Mouse (Mus musculus): ENCODE measurements around the gene Slc1a7. TPM values are rescaled to one million over a fixed set of nuclear protein-coding genes. Genes with fewer than 3 reads are reported as not detected.

Gene Slc1a7
- polyA plus RNA-seq, 1 experiment from 2014 or later = 0.18 TPM

GRCm38 (mm10) chr4:107962044-107962732 lies 5.9 kb upstream of the Slc1a7 start:
- Histone ChIP-seq H3K9me3 (ENCODE audit: control insufficient read depth, low read length) (no peaks in the 10 kb centered on the region), H3K4me1 (ENCODE audit: control insufficient read depth, insufficient read depth, low read depth, low read length) (no peaks in the 10 kb centered on the region; the same call in 1 of the 2 replicates), H3K36me3 (ENCODE audit: control insufficient read depth, insufficient read depth, low read length) (no peaks in the 10 kb centered on the region), H3K27ac (ENCODE audit: low read depth, low read length) (no peak overlapping the region), H3K27me3 (replicated peaks; ENCODE audit: control insufficient read depth, insufficient read depth, low read length) (no peaks in the 10 kb centered on the region), H3K4me3 (ENCODE audit: low read length) (no peak overlapping the region), H3K9ac (ENCODE audit: low read depth, low read length) (no peak overlapping the region), H3K4me2 (ENCODE audit: low read length) (no peak overlapping the region)
- ATAC-seq = peak; percentile 67
- WGBS = 68% methylated on average over 11 of the region's 11 CpGs

GRCm38 (mm10) chr4:107962792-107963191 lies 5.3 kb upstream of the Slc1a7 start:
- Histone ChIP-seq H3K4me2 (ENCODE audit: low read length) (no peak overlapping the region), H3K9me3 (ENCODE audit: control insufficient read depth, low read length) (no peaks in the 10 kb centered on the region), H3K4me3 (ENCODE audit: low read length) (no peak overlapping the region), H3K27me3 (replicated peaks; ENCODE audit: control insufficient read depth, insufficient read depth, low read length) (no peaks in the 10 kb centered on the region), H3K9ac (ENCODE audit: low read depth, low read length) (no peak overlapping the region), H3K36me3 (ENCODE audit: control insufficient read depth, insufficient read depth, low read length) (no peaks in the 10 kb centered on the region), H3K27ac (ENCODE audit: low read depth, low read length) (no peak overlapping the region), H3K4me1 (ENCODE audit: control insufficient read depth, insufficient read depth, low read depth, low read length) (no peaks in the 10 kb centered on the region; the same call in 1 of the 2 replicates)
- no peak for ATAC-seq
- WGBS = 69% methylated on average over 2 of the region's 2 CpGs

GRCm38 (mm10) chr4:107966416-107967109 lies 1.6 kb upstream of the Slc1a7 start:
- Histone ChIP-seq H3K4me3 (ENCODE audit: low read length) (no peak overlapping the region), H3K27ac (ENCODE audit: low read depth, low read length) (no peak overlapping the region), H3K9me3 (ENCODE audit: control insufficient read depth, low read length) (no peaks in the 10 kb centered on the region), H3K4me2 (ENCODE audit: low read length) (no peak overlapping the region), H3K4me1 (ENCODE audit: control insufficient read depth, insufficient read depth, low read depth, low read length) (no peaks in the 10 kb centered on the region; the same call in 1 of the 2 replicates), H3K36me3 (ENCODE audit: control insufficient read depth, insufficient read depth, low read length) (no peaks in the 10 kb centered on the region), H3K27me3 (replicated peaks; ENCODE audit: control insufficient read depth, insufficient read depth, low read length) (no peaks in the 10 kb centered on the region), H3K9ac (ENCODE audit: low read depth, low read length) (no peak overlapping the region)
- no peak for ATAC-seq
- 66% methylated on average over 5 of the region's 5 CpGs for WGBS

GRCm38 (mm10) chr4:107969781-107970180 lies 1.6 kb downstream of the Slc1a7 start:
- no peaks in the 10 kb centered on the region for H3K27me3 ChIP-seq (replicated peaks; ENCODE audit: control insufficient read depth, insufficient read depth, low read length)
- ATAC-seq = no peak
- H3K36me3 ChIP-seq (ENCODE audit: control insufficient read depth, insufficient read depth, low read length) = no peaks in the 10 kb centered on the region
- no peak overlapping the region for H3K9ac ChIP-seq (ENCODE audit: low read depth, low read length)
- H3K9me3 ChIP-seq (ENCODE audit: control insufficient read depth, low read length) = no peaks in the 10 kb centered on the region
- H3K4me1 ChIP-seq (ENCODE audit: control insufficient read depth, insufficient read depth, low read depth, low read length) = no peaks in the 10 kb centered on the region
- no peak overlapping the region for H3K27ac ChIP-seq (ENCODE audit: low read depth, low read length)
- no peak overlapping the region for H3K4me3 ChIP-seq (ENCODE audit: low read length)
- H3K4me2 ChIP-seq (ENCODE audit: low read length) = no peak overlapping the region

- Histone ChIP-seq H3K4me2 (ENCODE audit: low read length) (no peak overlapping the region), H3K27ac (ENCODE audit: low read depth, low read length) (no peak overlapping the region), H3K9me3 (ENCODE audit: control insufficient read depth, low read length) (no peaks in the 10 kb centered on the region), H3K36me3 (ENCODE audit: control insufficient read depth, insufficient read depth, low read length) (no peaks in the 10 kb centered on the region), H3K9ac (ENCODE audit: low read depth, low read length) (no peak overlapping the region), H3K27me3 (replicated peaks; ENCODE audit: control insufficient read depth, insufficient read depth, low read length) (no peaks in the 10 kb centered on the region), H3K4me1 (ENCODE audit: control insufficient read depth, insufficient read depth, low read depth, low read length) (no peaks in the 10 kb centered on the region), H3K4me3 (ENCODE audit: low read length) (no peak overlapping the region)
- 95% methylated on average over 1 of the region's 1 CpGs for WGBS
- ATAC-seq = no peak
Observed at GRCm38 (mm10) chr4:107971162-107971561, 3.0 kb downstream of the Slc1a7 start.

- no peaks in the 10 kb centered on the region for H3K27me3 ChIP-seq (replicated peaks; ENCODE audit: control insufficient read depth, insufficient read depth, low read length)
- peaks cover 3% of the 10 kb centered on the region for H3K4me1 ChIP-seq (ENCODE audit: control insufficient read depth, insufficient read depth, low read depth, low read length)
- no peak overlapping the region for H3K4me3 ChIP-seq (ENCODE audit: low read length)
- ATAC-seq = peak; percentile 48; the same call in 1 of the 2 replicates
- H3K4me2 ChIP-seq (ENCODE audit: low read length) = no peak overlapping the region
- no peak overlapping the region for H3K9ac ChIP-seq (ENCODE audit: low read depth, low read length)
- H3K36me3 ChIP-seq (ENCODE audit: control insufficient read depth, insufficient read depth, low read length) = no peaks in the 10 kb centered on the region
- peak overlapping the region; percentile 20; the same call in 1 of the 2 replicates for H3K27ac ChIP-seq (ENCODE audit: low read depth, low read length)
- 66% methylated on average over 11 of the region's 11 CpGs for WGBS
- H3K9me3 ChIP-seq (ENCODE audit: control insufficient read depth, low read length) = no peaks in the 10 kb centered on the region
Observed at GRCm38 (mm10) chr4:107974527-107974926, 6.4 kb downstream of the Slc1a7 start.

- no peak overlapping the region for H3K9ac ChIP-seq (ENCODE audit: low read depth, low read length)
- WGBS = 75% methylated on average over 7 of the region's 7 CpGs
- H3K4me2 ChIP-seq (ENCODE audit: low read length) = no peak overlapping the region
- no peak overlapping the region for H3K4me3 ChIP-seq (ENCODE audit: low read length)
- ATAC-seq = no peak
- peaks cover 5% of the 10 kb centered on the region for H3K4me1 ChIP-seq (ENCODE audit: control insufficient read depth, insufficient read depth, low read depth, low read length)
- H3K27ac ChIP-seq (ENCODE audit: low read depth, low read length) = peak overlapping the region; percentile 20; the same call in 1 of the 2 replicates
- no peaks in the 10 kb centered on the region for H3K9me3 ChIP-seq (ENCODE audit: control insufficient read depth, low read length)
- H3K36me3 ChIP-seq (ENCODE audit: control insufficient read depth, insufficient read depth, low read length) = no peaks in the 10 kb centered on the region
- no peaks in the 10 kb centered on the region for H3K27me3 ChIP-seq (replicated peaks; ENCODE audit: control insufficient read depth, insufficient read depth, low read length)
Observed at GRCm38 (mm10) chr4:107975004-107975403, 6.9 kb downstream of the Slc1a7 start.

GRCm38 (mm10) chr4:107977593-107977992 lies 9.5 kb downstream of the Slc1a7 start:
- Histone ChIP-seq H3K9me3 (ENCODE audit: control insufficient read depth, low read length) (no peaks in the 10 kb centered on the region), H3K27ac (ENCODE audit: low read depth, low read length) (no peak overlapping the region), H3K4me2 (ENCODE audit: low read length) (no peak overlapping the region), H3K36me3 (ENCODE audit: control insufficient read depth, insufficient read depth, low read length) (no peaks in the 10 kb centered on the region), H3K27me3 (replicated peaks; ENCODE audit: control insufficient read depth, insufficient read depth, low read length) (no peaks in the 10 kb centered on the region), H3K4me1 (ENCODE audit: control insufficient read depth, insufficient read depth, low read depth, low read length) (peaks cover 7% of the 10 kb centered on the region), H3K9ac (ENCODE audit: low read depth, low read length) (no peak overlapping the region), H3K4me3 (ENCODE audit: low read length) (no peak overlapping the region)
- WGBS = 63% methylated on average over 4 of the region's 4 CpGs
- ATAC-seq = no peak

- H3K9ac ChIP-seq (ENCODE audit: low read depth, low read length) = no peak overlapping the region
- no peak overlapping the region for H3K4me3 ChIP-seq (ENCODE audit: low read length)
- 23% methylated on average over 2 of the region's 2 CpGs for WGBS
- no peaks in the 10 kb centered on the region for H3K9me3 ChIP-seq (ENCODE audit: control insufficient read depth, low read length)
- peak overlapping the region; percentile 54; the same call in 1 of the 2 replicates for H3K27ac ChIP-seq (ENCODE audit: low read depth, low read length)
- H3K27me3 ChIP-seq (replicated peaks; ENCODE audit: control insufficient read depth, insufficient read depth, low read length) = no peaks in the 10 kb centered on the region
- ATAC-seq = peak; percentile 68; the same call in 1 of the 2 replicates
- peaks cover 7% of the 10 kb centered on the region for H3K4me1 ChIP-seq (ENCODE audit: control insufficient read depth, insufficient read depth, low read depth, low read length)
- H3K36me3 ChIP-seq (ENCODE audit: control insufficient read depth, insufficient read depth, low read length) = no peaks in the 10 kb centered on the region
- no peak overlapping the region for H3K4me2 ChIP-seq (ENCODE audit: low read length)
Observed at GRCm38 (mm10) chr4:107979530-107979929, 11.4 kb downstream of the Slc1a7 start.

All from hindbrain, embryonic 16.5 days (tissue).